ENCODE assay signal across 11 mouse cellular contexts in genomic region chr19:55985518-55985917, GRCm38 (mm10).
DNase-seq lines count a peak whose midpoint lies in the region; ATAC-seq and TF ChIP-seq lines count a peak whose summit lies in the region.
"Had no signal": no experiment of that assay in that cellular context is flagged by ENCODE, and none has a peak within 500 bp of the region (broad histone marks: within the 10 kb centered on the region; RNA-seq: fewer than 3 reads in every experiment).

No protein-coding gene starts in this region.

- no peak overlapping the region for H3K4me3 ChIP-seq in lung, adult 2 months (replicated peaks; ENCODE audit: extremely low read depth, low read depth, low read length)
- H3K4me3 ChIP-seq: embryonic facial prominence, embryonic 13.5 days had no signal

- no peak for TF ChIP-seq CTCF in lung, adult 2 months (IDR thresholded peaks at IDR 0.05; ENCODE audit: insufficient read depth, low read length)

- WGBS in lung, adult 2 months, result 83% methylated on average over 4 of the region's 4 CpGs

- ATAC-seq in frontal cortex, adult (ENCODE audit: low TSS enrichment), result peak; percentile 91
- ATAC-seq: CD4-positive, CD25-positive, alpha-beta regulatory T cell, adult 4 months; liver, postnatal 0 days had no signal

- intact Hi-C loops in gastrocnemius, postnatal 36 days (cut with DNase I), result no loop called here

- no peak for TF ChIP-seq POLR2A in lung, adult 2 months (IDR thresholded peaks at IDR 0.05; ENCODE audit: borderline replicate concordance, extremely low read depth, low read depth, low read length)

- H3K4me1 ChIP-seq in lung, adult 2 months (ENCODE audit: control insufficient read depth, insufficient read depth, low read length), result no peaks in the 10 kb centered on the region

- DNase-seq in frontal cortex, postnatal 14 days (ENCODE audit: low spot score in 2 of 2), result no peak
- peak; percentile 19 to 22 for DNase-seq in right cerebral cortex, adult 2 months (ENCODE audit: low spot score in 2 of 2)
- no peak for DNase-seq in right cerebral cortex, postnatal 36 days (ENCODE audit: low spot score in 2 of 2)
- peak; percentile 32 to 40 for DNase-seq in gastrocnemius, postnatal 36 days
- peak; percentile 80 for DNase-seq in skeletal muscle tissue, adult 2 months (ENCODE audit: low read depth, low spot score)
- DNase-seq in ovary, adult 18-20 months (ENCODE audit: low spot score), result no peak
- DNase-seq in lung, adult 2 months, result no peak
- DNase-seq: liver, postnatal 0 days had no signal

Comparison
In these comparisons a context has a peak if more than half of its experiments do, and no peak if none do; other contexts are left out.
1. DNase-seq: peak in right cerebral cortex, adult 2 months (2 of 2), gastrocnemius, postnatal 36 days (2 of 2) and skeletal muscle tissue, adult 2 months (single experiment); none in frontal cortex, postnatal 14 days (0 of 2), right cerebral cortex, postnatal 36 days (0 of 2), ovary, adult 18-20 months (single experiment) and lung, adult 2 months (single experiment).